Comparison of ENCODE assay signal across 23 mouse cellular contexts in genomic region chr8:107541369-107541768, GRCm38 (mm10). TPM values are rescaled to one million over a fixed set of nuclear protein-coding genes. Genes with fewer than 3 reads are reported as not detected.
DNase-seq lines count a peak whose midpoint lies in the region; ATAC-seq and TF ChIP-seq lines count a peak whose summit lies in the region.
"Had no signal": no experiment of that assay in that cellular context is flagged by ENCODE, and none has a peak within 500 bp of the region (broad histone marks: within the 10 kb centered on the region; RNA-seq: fewer than 3 reads in every experiment).

No protein-coding gene starts in this region.

- no peak overlapping the region for H3K4me2 ChIP-seq in heart, embryonic 13.5 days
- H3K4me2 ChIP-seq: heart, embryonic 15.5 days had no signal

- no peak overlapping the region for H3K4me3 ChIP-seq in heart, embryonic 13.5 days
- H3K4me3 ChIP-seq in testis, adult 2 months (ENCODE audit: control insufficient read depth, low read depth, low read length) = peak overlapping the region; percentile 39
- H3K4me3 ChIP-seq: heart, embryonic 15.5 days; layer of hippocampus, adult 2 months; megakaryocyte, embryonic 14.5 days had no signal

- no peak for DNase-seq in heart, adult 9 months (ENCODE audit: low spot score in 2 of 2)
- no peak for DNase-seq in testis, postnatal 14 days (ENCODE audit: low spot score)
- DNase-seq in cerebellum, postnatal 36 days = no peak
- DNase-seq in cerebellum, adult 8-10 months = no peak
- DNase-seq: adrenal gland, postnatal 10 days; cerebellum, adult 2 months; forebrain, postnatal 0 days; kidney, postnatal 25 days; layer of hippocampus, postnatal 36 days; liver; midbrain, embryonic 14.5 days; retina, postnatal 1 day; right cerebral cortex, postnatal 25 days; spleen, adult 18-20 months; thymus, postnatal 14 days had no signal

- TF ChIP-seq POLR2A in testis, adult 2 months (IDR thresholded peaks at IDR 0.05; ENCODE audit: control insufficient read depth, low read depth, low read length) = no peak

- H3K36me3 ChIP-seq in heart, embryonic 13.5 days = peaks cover 15% of the 10 kb centered on the region
- H3K36me3 ChIP-seq in testis, adult 2 months (ENCODE audit: control insufficient read depth, insufficient read depth, low read length) = no peaks in the 10 kb centered on the region
- H3K36me3 ChIP-seq: heart, embryonic 15.5 days had no signal

- 0 out of 2 replicates have a peak overlapping the region, but pooled peaks have one; percentile 12 for H3K27ac ChIP-seq in heart, embryonic 13.5 days (replicated peaks)
- H3K27ac ChIP-seq in testis, adult 2 months (ENCODE audit: control insufficient read depth, insufficient read depth, low read depth, low read length) = no peak overlapping the region
- H3K27ac ChIP-seq: heart, embryonic 15.5 days; hindbrain, postnatal 0 days; layer of hippocampus, adult 2 months had no signal

- no peak overlapping the region for H3K9ac ChIP-seq in heart, embryonic 13.5 days
- H3K9ac ChIP-seq: forebrain, postnatal 0 days; heart, embryonic 15.5 days had no signal

- TF ChIP-seq CTCF in testis, adult 2 months (IDR thresholded peaks at IDR 0.05; ENCODE audit: control insufficient read depth, insufficient read depth, insufficient replicate concordance, low read depth, low read length) = no peak

- peaks cover 55% of the 10 kb centered on the region for H3K4me1 ChIP-seq in heart, embryonic 13.5 days
- no peaks in the 10 kb centered on the region for H3K4me1 ChIP-seq in testis, adult 2 months (ENCODE audit: control insufficient read depth, insufficient read depth, low read length)

- WGBS in heart, embryonic 13.5 days = 74% methylated on average over 4 of the region's 4 CpGs

- no peak for ATAC-seq in heart, embryonic 13.5 days (ENCODE audit: extremely low read depth, insufficient number of reproducible peaks, low FRiP score, low TSS enrichment)
- ATAC-seq in hematopoietic stem cell, adult 5-6 weeks (replicated peaks in 1 of 2; ENCODE audit: insufficient read depth in 1 of 2, low FRiP score in 2 of 2, low TSS enrichment in 1 of 2, low read depth in 1 of 2, poor library complexity in 2 of 2, severe bottlenecking in 2 of 2) = peak; percentile 62 to 63; a peak in 3 of 4 replicates
- ATAC-seq: forebrain, postnatal 0 days; hindbrain, postnatal 0 days; intestine, postnatal 0 days had no signal

- no peaks in the 10 kb centered on the region for H3K9me3 ChIP-seq in heart, embryonic 13.5 days
- H3K9me3 ChIP-seq: heart, embryonic 15.5 days; megakaryocyte, embryonic 14.5 days had no signal

- no peaks in the 10 kb centered on the region for H3K27me3 ChIP-seq in heart, embryonic 13.5 days (replicated peaks)
- H3K27me3 ChIP-seq in testis, adult 2 months (ENCODE audit: control insufficient read depth, insufficient read depth, low read length) = no peaks in the 10 kb centered on the region
- H3K27me3 ChIP-seq: heart, embryonic 15.5 days; megakaryocyte, embryonic 14.5 days had no signal

RNA-seq across cellular contexts. Expression of gene Psmd7, which starts 46.9 kb away (rescaled TPM):
- 176 and 196 TPM in 2 replicates for polyA plus RNA-seq in heart, embryonic 13.5 days (2015; fragmentation: Nextera tagmentation; extraction: Ambion mirVana)
- 60.7 and 70.6 TPM in 2 replicates for polyA plus RNA-seq in testis, adult 2 months (2012; rRNA removed)
- 86.9 and 130 TPM in 2 replicates for total RNA-seq in hematopoietic stem cell, adult 5-6 weeks (2017)
